Mouse (Mus musculus): ENCODE measurements around the gene Ifngr2. TPM values are rescaled to one million over a fixed set of nuclear protein-coding genes. Genes with fewer than 3 reads are reported as not detected.

Ifngr2 gene
- total and polyA plus RNA-seq, 3 experiments, result 100 to 120 (median 120) TPM

GRCm38 (mm10) chr16:91561541-91562457 lies 14.9 kb downstream of the Ifngr2 start:
- 76% methylated on average over 38 of the region's 38 CpGs for WGBS
- Histone ChIP-seq H3K27ac (no peak overlapping the region), H3K79me2 (replicated peaks; ENCODE audit: control insufficient read depth, insufficient read depth, low read length) (no peaks in the 10 kb centered on the region), H3K4me3 (no peak overlapping the region), H3K9ac (ENCODE audit: low read depth, low read length) (no peak overlapping the region), H3K4me1 (ENCODE audit: control insufficient read depth, insufficient read depth, low read length) (peaks cover 2% of the 10 kb centered on the region; the same call in 1 of the 2 replicates), H3K27me3 (ENCODE audit: control insufficient read depth, insufficient read depth, low read length) (no peaks in the 10 kb centered on the region), H3K36me3 (ENCODE audit: control insufficient read depth, insufficient read depth, low read length) (peaks cover 11% of the 10 kb centered on the region; the same call in 1 of the 2 replicates)
- peak in 1 of 2 experiments; percentile 21 for DNase-seq
- TF ChIP-seq EP300 (IDR thresholded peaks at IDR 0.05; ENCODE audit: insufficient read depth, low read depth, low read length) (no peak), POLR2A (IDR thresholded peaks at IDR 0.05; ENCODE audit: insufficient read depth, low read depth, low read length) (no peak), CTCF (IDR thresholded peaks at IDR 0.05) (no peak)
- intact Hi-C loops (cut with DNase I), result loop anchor here (1.0 to 2.0 kb wide), 2 partner anchors 33 to 49 kb away; no protein-coding TSS in a partner anchor

- Histone ChIP-seq H3K27me3 (ENCODE audit: control insufficient read depth, insufficient read depth, low read length) (no peaks in the 10 kb centered on the region), H3K36me3 (ENCODE audit: control insufficient read depth, insufficient read depth, low read length) (peaks cover 8% of the 10 kb centered on the region; the same call in 1 of the 2 replicates), H3K4me1 (ENCODE audit: control insufficient read depth, insufficient read depth, low read length) (peaks cover 2% of the 10 kb centered on the region; the same call in 1 of the 2 replicates), H3K27ac (no peak overlapping the region; the same call in 1 of the 2 replicates), H3K9ac (ENCODE audit: low read depth, low read length) (no peak overlapping the region), H3K4me3 (no peak overlapping the region), H3K79me2 (replicated peaks; ENCODE audit: control insufficient read depth, insufficient read depth, low read length) (no peaks in the 10 kb centered on the region)
- intact Hi-C loops (cut with DNase I), result no loop called here
- DNase-seq, result no peak
- no peak for TF ChIP-seq EP300 (IDR thresholded peaks at IDR 0.05; ENCODE audit: insufficient read depth, low read depth, low read length)
- no peak for TF ChIP-seq CTCF (IDR thresholded peaks at IDR 0.05)
- TF ChIP-seq POLR2A (IDR thresholded peaks at IDR 0.05; ENCODE audit: insufficient read depth, low read depth, low read length), result no peak
- WGBS, result 65% methylated on average over 4 of the region's 4 CpGs
These were observed 17.9 kb downstream of the Ifngr2 start for GRCm38 (mm10) chr16:91564580-91565291.

GRCm38 (mm10) chr16:91565292-91565951 lies 18.6 kb downstream of the Ifngr2 start:
- no peak for DNase-seq
- H3K27ac ChIP-seq, result no peak overlapping the region
- no peak overlapping the region for H3K9ac ChIP-seq (ENCODE audit: low read depth, low read length)
- no peaks in the 10 kb centered on the region for H3K27me3 ChIP-seq (ENCODE audit: control insufficient read depth, insufficient read depth, low read length)
- H3K4me3 ChIP-seq, result no peak overlapping the region
- no peaks in the 10 kb centered on the region for H3K79me2 ChIP-seq (replicated peaks; ENCODE audit: control insufficient read depth, insufficient read depth, low read length)
- intact Hi-C loops (cut with DNase I), result no loop called here
- peaks cover 2% of the 10 kb centered on the region; the same call in 1 of the 2 replicates for H3K4me1 ChIP-seq (ENCODE audit: control insufficient read depth, insufficient read depth, low read length)
- H3K36me3 ChIP-seq (ENCODE audit: control insufficient read depth, insufficient read depth, low read length), result peaks cover 8% of the 10 kb centered on the region; the same call in 1 of the 2 replicates
- no peak for TF ChIP-seq EP300 (IDR thresholded peaks at IDR 0.05; ENCODE audit: insufficient read depth, low read depth, low read length)
- no peak for TF ChIP-seq CTCF (IDR thresholded peaks at IDR 0.05)
- TF ChIP-seq POLR2A (IDR thresholded peaks at IDR 0.05; ENCODE audit: insufficient read depth, low read depth, low read length), result no peak
- 45% methylated on average over 9 of the region's 9 CpGs for WGBS

- 88% methylated on average over 7 of the region's 7 CpGs for WGBS
- DNase-seq, result no peak
- H3K36me3 ChIP-seq (ENCODE audit: control insufficient read depth, insufficient read depth, low read length), result peaks cover 8% of the 10 kb centered on the region; the same call in 1 of the 2 replicates
- H3K4me1 ChIP-seq (ENCODE audit: control insufficient read depth, insufficient read depth, low read length), result peaks cover 2% of the 10 kb centered on the region; the same call in 1 of the 2 replicates
- H3K79me2 ChIP-seq (replicated peaks; ENCODE audit: control insufficient read depth, insufficient read depth, low read length), result no peaks in the 10 kb centered on the region
- no peak overlapping the region for H3K9ac ChIP-seq (ENCODE audit: low read depth, low read length)
- TF ChIP-seq CTCF (IDR thresholded peaks at IDR 0.05), result no peak
- no peak for TF ChIP-seq EP300 (IDR thresholded peaks at IDR 0.05; ENCODE audit: insufficient read depth, low read depth, low read length)
- no peak for TF ChIP-seq POLR2A (IDR thresholded peaks at IDR 0.05; ENCODE audit: insufficient read depth, low read depth, low read length)
- intact Hi-C loops (cut with DNase I), result no loop called here
- no peak overlapping the region for H3K4me3 ChIP-seq
- no peak overlapping the region for H3K27ac ChIP-seq
- H3K27me3 ChIP-seq (ENCODE audit: control insufficient read depth, insufficient read depth, low read length), result no peaks in the 10 kb centered on the region
These were observed 19.1 kb downstream of the Ifngr2 start for GRCm38 (mm10) chr16:91566002-91566401.

GRCm38 (mm10) chr16:91568960-91569359 lies 22.1 kb downstream of the Ifngr2 start:
- no peak for TF ChIP-seq EP300 (IDR thresholded peaks at IDR 0.05; ENCODE audit: insufficient read depth, low read depth, low read length)
- no peak for TF ChIP-seq CTCF (IDR thresholded peaks at IDR 0.05)
- no peak for TF ChIP-seq POLR2A (IDR thresholded peaks at IDR 0.05; ENCODE audit: insufficient read depth, low read depth, low read length)
- intact Hi-C loops (cut with DNase I), result no loop called here

More at GRCm38 (mm10) chr16:91568960-91569359, 22.1 kb downstream of the Ifngr2 start:
- H3K4me3 ChIP-seq, result no peak overlapping the region
- H3K79me2 ChIP-seq (replicated peaks; ENCODE audit: control insufficient read depth, insufficient read depth, low read length), result no peaks in the 10 kb centered on the region
- H3K27ac ChIP-seq, result no peak overlapping the region
- DNase-seq, result no peak
- H3K9ac ChIP-seq (ENCODE audit: low read depth, low read length), result no peak overlapping the region
- H3K27me3 ChIP-seq (ENCODE audit: control insufficient read depth, insufficient read depth, low read length), result no peaks in the 10 kb centered on the region
- peaks cover 2% of the 10 kb centered on the region; the same call in 1 of the 2 replicates for H3K4me1 ChIP-seq (ENCODE audit: control insufficient read depth, insufficient read depth, low read length)
- peaks cover 7% of the 10 kb centered on the region; the same call in 1 of the 2 replicates for H3K36me3 ChIP-seq (ENCODE audit: control insufficient read depth, insufficient read depth, low read length)
- 74% methylated on average over 10 of the region's 10 CpGs for WGBS
